Mouse (Mus musculus): ENCODE results near the gene Plekha7. TPM values are rescaled to one million over a fixed set of nuclear protein-coding genes. Genes with fewer than 3 reads are reported as not detected.
A peak's percentile ranks its signal among the peaks of the same experiment; 100 is the strongest.

The Plekha7 gene
- polyA plus RNA-seq, 1 experiment from 2014 or later, result 55.9 TPM

DNA sequence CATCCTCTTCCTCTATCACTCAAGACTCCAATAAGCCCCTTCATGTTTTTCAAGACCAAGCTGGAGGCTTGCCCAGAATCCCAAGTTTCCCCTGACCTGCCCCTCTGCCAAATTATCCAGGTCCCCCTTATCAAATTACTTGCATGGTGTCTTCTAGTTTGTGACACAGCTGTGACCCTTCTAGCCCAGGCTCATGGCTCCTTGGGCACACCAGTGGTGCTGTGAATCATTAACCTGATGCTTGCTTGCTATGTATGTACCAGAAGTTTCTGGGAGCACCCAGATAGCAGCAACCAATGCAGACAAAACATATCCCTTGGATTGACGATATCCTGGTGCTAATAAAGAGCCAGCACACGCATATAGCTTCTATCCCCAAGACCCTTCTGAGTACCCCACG, 19.2 kb downstream of the Plekha7 start:
- H3K9ac ChIP-seq, result no peak overlapping the region
- H3K4me1 ChIP-seq (replicated peaks), result peaks cover 52% of the 10 kb centered on the region
- WGBS, result 80% methylated on average over 3 of the region's 3 CpGs
- no peaks in the 10 kb centered on the region for H3K27me3 ChIP-seq (replicated peaks)
- no peaks in the 10 kb centered on the region for H3K9me3 ChIP-seq (replicated peaks)
- no peak overlapping the region for H3K27ac ChIP-seq (ENCODE audit: poor library complexity, severe bottlenecking)
- H3K4me2 ChIP-seq, result no peak overlapping the region
- ATAC-seq (ENCODE audit: insufficient number of reproducible peaks, low FRiP score), result no peak
- H3K4me3 ChIP-seq, result no peak overlapping the region
- H3K36me3 ChIP-seq, result no peaks in the 10 kb centered on the region

DNA sequence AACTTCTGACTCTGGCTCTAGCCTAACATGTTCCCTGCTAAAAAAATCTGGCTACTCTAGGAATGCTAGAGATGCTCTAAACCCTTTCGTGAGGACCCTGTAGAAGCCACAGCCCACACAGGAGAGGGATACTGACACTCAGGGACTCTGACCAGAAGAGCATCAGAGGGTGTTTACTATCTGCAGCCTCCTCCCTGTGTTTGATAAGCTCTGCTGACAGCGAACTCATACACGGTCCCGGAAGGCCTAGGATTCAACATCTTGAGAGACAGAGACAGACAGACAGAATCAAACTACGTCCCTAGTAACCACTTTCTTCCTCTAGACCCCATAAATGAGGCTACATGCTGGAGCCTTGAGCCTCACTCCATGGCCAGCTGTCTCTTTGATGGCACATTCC, 20.2 kb downstream of the Plekha7 start:
- Histone ChIP-seq H3K27me3 (replicated peaks) (no peaks in the 10 kb centered on the region), H3K4me1 (replicated peaks) (peaks cover 53% of the 10 kb centered on the region), H3K9ac (no peak overlapping the region), H3K4me2 (no peak overlapping the region), H3K9me3 (replicated peaks) (no peaks in the 10 kb centered on the region), H3K36me3 (no peaks in the 10 kb centered on the region), H3K4me3 (no peak overlapping the region), H3K27ac (ENCODE audit: poor library complexity, severe bottlenecking) (no peak overlapping the region; the same call in 1 of the 2 replicates)
- WGBS, result 46% methylated on average over 5 of the region's 5 CpGs
- no peak for ATAC-seq (ENCODE audit: insufficient number of reproducible peaks, low FRiP score)

DNA sequence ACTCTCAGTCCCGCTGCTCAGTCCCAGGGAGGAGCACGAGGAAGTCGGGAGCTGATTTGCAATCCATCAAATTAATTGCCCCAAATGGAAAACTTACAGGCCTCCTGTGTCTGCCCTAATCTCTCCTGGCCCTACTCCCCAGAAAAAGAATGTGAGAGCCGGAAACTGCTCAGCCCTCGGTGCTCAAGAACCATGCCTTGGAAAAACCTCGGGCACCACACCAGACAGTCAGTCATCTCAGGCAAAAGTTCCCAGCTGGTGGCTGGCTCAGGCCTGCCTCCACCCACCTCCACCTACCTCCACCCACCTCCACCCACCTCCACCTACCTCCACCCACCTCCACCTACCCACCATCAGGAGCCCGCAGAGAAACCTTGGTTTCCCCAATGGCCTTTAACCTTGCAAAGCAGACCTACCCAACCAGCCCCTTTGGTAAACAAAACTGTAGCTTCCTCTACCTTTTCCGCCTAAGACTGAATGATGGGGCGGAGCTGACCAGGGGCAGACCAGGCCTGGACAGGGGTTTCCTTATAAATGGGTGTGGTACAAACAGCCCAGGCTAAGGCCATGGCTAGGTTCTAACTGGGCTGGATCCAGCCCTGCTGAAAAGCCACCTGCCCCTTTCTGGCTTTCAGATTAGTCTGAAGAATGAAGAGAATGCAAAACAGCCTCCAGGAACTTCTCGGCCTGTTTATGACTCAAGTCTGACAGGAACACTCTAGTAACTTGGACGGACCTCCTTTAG, 21.4 kb downstream of the Plekha7 start:
- Histone ChIP-seq H3K9ac (no peak overlapping the region), H3K4me1 (replicated peaks) (peaks cover 49% of the 10 kb centered on the region), H3K9me3 (replicated peaks) (no peaks in the 10 kb centered on the region), H3K27ac (ENCODE audit: poor library complexity, severe bottlenecking) (peak overlapping the region; percentile 82), H3K4me2 (no peak overlapping the region), H3K27me3 (replicated peaks) (no peaks in the 10 kb centered on the region), H3K36me3 (no peaks in the 10 kb centered on the region), H3K4me3 (no peak overlapping the region)
- ATAC-seq (ENCODE audit: insufficient number of reproducible peaks, low FRiP score), result no peak; the same call in 1 of the 2 replicates
- 39% methylated on average over 11 of the region's 11 CpGs for WGBS

DNA sequence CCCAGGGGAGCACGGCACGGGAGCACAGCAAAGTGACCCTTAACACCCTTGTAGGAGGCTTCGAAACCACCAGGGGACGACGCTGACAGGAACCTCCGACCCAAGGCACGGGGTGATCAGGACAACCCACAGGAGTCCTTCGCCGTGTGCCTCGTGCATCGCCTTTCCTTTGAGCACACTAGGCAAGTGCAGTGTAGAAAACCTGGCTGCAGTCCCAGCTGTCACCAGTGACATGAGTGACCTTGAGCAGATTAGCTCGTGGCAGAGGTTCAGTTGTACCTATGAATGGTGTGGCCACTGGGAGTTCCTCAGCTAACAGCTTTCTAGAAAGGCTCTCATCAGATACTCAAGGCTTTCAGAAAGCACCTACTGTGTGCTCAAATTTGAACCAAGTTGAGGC, 22.0 kb downstream of the Plekha7 start:
- no peak overlapping the region for H3K4me2 ChIP-seq
- no peaks in the 10 kb centered on the region for H3K27me3 ChIP-seq (replicated peaks)
- no peak overlapping the region for H3K4me3 ChIP-seq
- no peaks in the 10 kb centered on the region for H3K9me3 ChIP-seq (replicated peaks)
- H3K9ac ChIP-seq, result 0 out of 2 replicates have a peak overlapping the region, but pooled peaks have one; percentile 21
- no peaks in the 10 kb centered on the region for H3K36me3 ChIP-seq
- H3K4me1 ChIP-seq (replicated peaks), result peaks cover 51% of the 10 kb centered on the region
- 35% methylated on average over 12 of the region's 12 CpGs for WGBS
- ATAC-seq (ENCODE audit: insufficient number of reproducible peaks, low FRiP score), result peak; percentile 82
- H3K27ac ChIP-seq (ENCODE audit: poor library complexity, severe bottlenecking), result peak overlapping the region; percentile 82

DNA sequence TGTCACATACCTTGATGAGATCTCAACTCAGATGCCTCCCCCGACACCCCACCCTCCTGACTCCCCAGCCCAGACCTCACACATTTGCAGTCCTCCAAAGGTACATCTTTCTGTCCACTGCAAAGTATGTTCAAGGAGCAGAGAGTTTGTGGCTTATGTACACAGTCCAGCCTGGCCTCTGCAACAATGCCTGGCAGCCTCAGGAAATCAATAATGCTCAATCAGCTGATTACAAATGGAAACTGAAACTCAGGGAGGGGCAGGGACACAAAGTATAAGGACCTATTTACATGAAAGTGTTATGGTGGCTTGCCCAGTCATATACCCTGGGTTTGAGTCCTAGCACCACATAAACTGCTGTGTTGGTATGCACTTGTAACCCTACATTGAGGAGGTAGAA, 23.0 kb downstream of the Plekha7 start:
- no peak for ATAC-seq (ENCODE audit: insufficient number of reproducible peaks, low FRiP score)
- H3K4me1 ChIP-seq (replicated peaks), result peaks cover 56% of the 10 kb centered on the region
- no peaks in the 10 kb centered on the region for H3K36me3 ChIP-seq
- no peaks in the 10 kb centered on the region for H3K27me3 ChIP-seq (replicated peaks)
- H3K27ac ChIP-seq (ENCODE audit: poor library complexity, severe bottlenecking), result no peak overlapping the region
- no peaks in the 10 kb centered on the region for H3K9me3 ChIP-seq (replicated peaks)
- H3K4me2 ChIP-seq, result no peak overlapping the region
- 66% methylated on average over 1 of the region's 1 CpGs for WGBS
- no peak overlapping the region for H3K9ac ChIP-seq
- H3K4me3 ChIP-seq, result no peak overlapping the region

DNA sequence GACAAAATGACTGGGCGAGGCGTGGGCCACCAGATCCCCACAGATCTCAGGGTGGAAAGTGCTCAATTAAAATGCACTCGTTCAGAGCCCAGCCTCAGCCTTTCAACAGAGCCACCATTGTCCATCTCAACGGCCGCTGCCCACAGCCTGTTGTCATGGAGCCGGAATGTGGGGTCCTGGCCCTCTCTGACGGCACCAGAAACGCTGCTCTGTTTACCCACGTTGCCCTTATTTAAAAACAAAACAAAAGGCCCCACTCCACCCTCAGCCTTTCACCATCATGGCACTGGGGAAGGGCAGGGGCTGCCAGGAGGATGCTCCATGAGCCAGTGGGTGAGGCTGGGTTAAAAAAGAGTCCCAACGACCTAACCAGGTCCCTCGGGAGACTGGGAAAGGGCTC, 25.4 kb downstream of the Plekha7 start:
- Histone ChIP-seq H3K4me3 (no peak overlapping the region), H3K9me3 (replicated peaks) (no peaks in the 10 kb centered on the region), H3K4me2 (no peak overlapping the region), H3K27ac (ENCODE audit: poor library complexity, severe bottlenecking) (no peak overlapping the region), H3K27me3 (replicated peaks) (no peaks in the 10 kb centered on the region), H3K4me1 (replicated peaks) (peaks cover 45% of the 10 kb centered on the region), H3K9ac (no peak overlapping the region), H3K36me3 (no peaks in the 10 kb centered on the region)
- 56% methylated on average over 11 of the region's 11 CpGs for WGBS
- no peak for ATAC-seq (ENCODE audit: insufficient number of reproducible peaks, low FRiP score)

DNA sequence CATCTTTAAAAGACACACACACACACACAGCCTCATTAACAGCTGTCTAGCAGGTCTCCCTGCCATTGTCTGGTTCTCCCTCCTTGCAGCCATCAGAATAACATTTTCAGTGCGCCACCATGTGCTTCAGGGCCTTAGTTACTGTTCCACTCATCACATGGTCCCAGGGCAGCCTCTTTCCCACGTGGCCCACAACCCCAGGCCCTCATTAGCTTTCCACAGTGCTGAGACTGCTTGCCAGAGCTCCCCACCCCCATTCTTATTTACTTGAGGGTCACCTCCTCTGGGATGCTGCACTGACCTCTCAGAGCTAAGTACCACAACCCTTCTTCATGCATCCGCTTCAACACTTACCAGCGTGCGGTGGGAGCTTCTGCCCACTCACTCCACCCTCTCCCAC, 28.1 kb downstream of the Plekha7 start:
- Histone ChIP-seq H3K9ac (no peak overlapping the region), H3K4me1 (replicated peaks) (peaks cover 22% of the 10 kb centered on the region; the same call in 1 of the 2 replicates), H3K4me2 (no peak overlapping the region), H3K4me3 (no peak overlapping the region), H3K36me3 (no peaks in the 10 kb centered on the region), H3K27ac (ENCODE audit: poor library complexity, severe bottlenecking) (no peak overlapping the region), H3K9me3 (replicated peaks) (no peaks in the 10 kb centered on the region), H3K27me3 (replicated peaks) (no peaks in the 10 kb centered on the region)
- WGBS, result 65% methylated on average over 5 of the region's 5 CpGs
- no peak for ATAC-seq (ENCODE audit: insufficient number of reproducible peaks, low FRiP score)

DNA sequence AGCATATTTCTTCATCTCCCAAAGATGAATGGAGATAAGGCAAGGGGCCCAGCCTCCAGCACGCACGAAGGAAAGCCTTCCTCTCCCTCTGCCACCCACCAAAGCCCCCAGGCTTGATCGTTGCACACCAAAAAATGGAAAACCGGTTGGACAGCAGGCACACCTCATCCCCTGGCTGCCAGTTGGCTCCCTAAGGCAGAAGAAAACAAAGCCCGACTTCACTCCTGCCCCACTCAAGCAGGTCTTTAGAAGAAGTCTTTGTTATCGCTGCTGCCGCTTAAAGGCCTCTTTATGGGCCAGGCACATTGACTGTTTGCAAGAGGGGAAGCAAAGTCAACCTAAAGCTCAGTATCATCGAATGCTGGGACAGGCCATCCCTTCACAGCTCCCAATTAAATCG, 29.9 kb downstream of the Plekha7 start:
- Histone ChIP-seq H3K4me1 (replicated peaks) (peaks cover 27% of the 10 kb centered on the region; the same call in 1 of the 2 replicates), H3K9me3 (replicated peaks) (no peaks in the 10 kb centered on the region), H3K27me3 (replicated peaks) (no peaks in the 10 kb centered on the region), H3K4me3 (no peak overlapping the region), H3K36me3 (no peaks in the 10 kb centered on the region), H3K27ac (ENCODE audit: poor library complexity, severe bottlenecking) (no peak overlapping the region), H3K4me2 (no peak overlapping the region), H3K9ac (no peak overlapping the region)
- WGBS, result 79% methylated on average over 9 of the region's 9 CpGs
- ATAC-seq (ENCODE audit: insufficient number of reproducible peaks, low FRiP score), result no peak

DNA sequence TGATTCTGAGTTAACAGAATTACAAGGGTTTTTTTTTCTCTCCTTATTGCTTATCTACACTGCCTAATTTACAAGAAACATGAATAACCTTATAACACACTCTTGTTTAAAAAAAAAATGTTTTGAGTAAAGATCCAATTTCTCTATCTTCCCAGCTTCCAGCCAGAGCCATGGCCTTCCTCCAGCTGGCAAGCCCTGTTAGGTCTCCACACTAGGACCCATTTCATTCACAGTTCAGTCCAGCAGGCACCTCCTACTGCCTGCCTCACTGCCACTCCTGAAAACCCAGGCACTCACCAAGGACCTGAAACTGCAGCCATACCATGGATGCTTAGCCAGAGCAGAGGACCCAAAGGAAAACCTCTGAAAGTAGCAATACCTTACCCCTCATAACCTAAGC, 31.9 kb downstream of the Plekha7 start:
- H3K4me2 ChIP-seq, result no peak overlapping the region
- H3K36me3 ChIP-seq, result no peaks in the 10 kb centered on the region
- H3K9ac ChIP-seq, result no peak overlapping the region
- H3K27ac ChIP-seq (ENCODE audit: poor library complexity, severe bottlenecking), result no peak overlapping the region
- no peak for ATAC-seq (ENCODE audit: insufficient number of reproducible peaks, low FRiP score)
- peaks cover 19% of the 10 kb centered on the region; the same call in 1 of the 2 replicates for H3K4me1 ChIP-seq (replicated peaks)
- no peaks in the 10 kb centered on the region for H3K27me3 ChIP-seq (replicated peaks)
- H3K4me3 ChIP-seq, result no peak overlapping the region
- H3K9me3 ChIP-seq (replicated peaks), result peaks cover 3% of the 10 kb centered on the region

DNA sequence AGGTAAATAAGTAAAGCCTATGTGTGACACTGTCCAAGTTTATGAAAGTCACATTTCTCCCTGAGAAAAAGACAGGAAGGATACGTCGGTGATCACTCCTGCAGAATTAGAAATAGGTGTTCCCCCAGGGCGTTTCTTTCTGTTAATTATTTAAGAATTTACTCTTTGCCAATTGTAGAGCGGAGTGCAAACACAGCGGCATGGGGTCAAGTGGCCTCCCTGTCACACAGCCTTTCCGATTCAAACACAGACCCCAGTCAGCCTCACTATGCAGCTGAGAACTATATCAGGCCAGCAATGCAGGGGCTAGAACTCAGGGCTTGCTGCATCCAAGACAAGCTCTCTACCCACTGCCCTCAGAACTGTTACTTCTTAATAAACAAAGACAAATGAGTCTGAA, 35.1 kb downstream of the Plekha7 start:
- Histone ChIP-seq H3K4me3 (no peak overlapping the region), H3K27ac (ENCODE audit: poor library complexity, severe bottlenecking) (no peak overlapping the region), H3K9ac (no peak overlapping the region), H3K4me2 (no peak overlapping the region), H3K27me3 (replicated peaks) (no peaks in the 10 kb centered on the region), H3K4me1 (replicated peaks) (peaks cover 26% of the 10 kb centered on the region), H3K9me3 (replicated peaks) (peaks cover 3% of the 10 kb centered on the region), H3K36me3 (no peaks in the 10 kb centered on the region)
- WGBS, result 81% methylated on average over 6 of the region's 6 CpGs
- ATAC-seq (ENCODE audit: insufficient number of reproducible peaks, low FRiP score), result no peak

DNA sequence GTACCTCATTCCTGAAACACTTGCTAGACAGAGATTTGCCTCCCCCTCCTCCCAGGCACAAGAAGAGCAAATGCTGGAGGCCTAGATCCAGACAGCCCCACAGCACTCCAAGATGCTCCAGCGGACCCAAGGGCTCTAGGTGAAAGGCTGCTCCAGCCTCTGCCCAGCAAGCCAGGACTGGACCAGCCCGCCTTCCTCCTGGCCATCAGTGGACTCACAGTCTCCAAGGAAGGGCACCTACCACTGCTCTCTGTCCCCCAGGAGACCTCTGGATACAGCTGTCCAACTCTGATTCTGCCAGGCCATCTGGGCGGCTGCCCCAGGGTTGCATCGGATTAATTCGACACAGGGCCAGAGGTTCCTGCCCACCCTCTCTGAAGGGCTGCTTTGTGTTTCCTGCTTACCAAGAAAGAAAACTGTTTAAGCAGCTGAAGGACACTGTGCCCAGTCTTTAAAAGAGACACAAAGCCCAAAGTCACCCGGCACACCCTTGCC, 38.6 kb downstream of the Plekha7 start:
- Histone ChIP-seq H3K9me3 (replicated peaks) (peaks cover 3% of the 10 kb centered on the region), H3K9ac (no peak overlapping the region), H3K4me2 (no peak overlapping the region), H3K27me3 (replicated peaks) (no peaks in the 10 kb centered on the region), H3K4me3 (no peak overlapping the region), H3K27ac (ENCODE audit: poor library complexity, severe bottlenecking) (no peak overlapping the region; the same call in 1 of the 2 replicates), H3K36me3 (no peaks in the 10 kb centered on the region), H3K4me1 (replicated peaks) (peaks cover 37% of the 10 kb centered on the region)
- 84% methylated on average over 6 of the region's 6 CpGs for WGBS
- ATAC-seq (ENCODE audit: insufficient number of reproducible peaks, low FRiP score), result no peak
